Mouse (Mus musculus) cerebellum, postnatal 14 days (tissue): ENCODE data around the gene Traf2.
A peak's percentile ranks its signal among the peaks of the same experiment; 100 is the strongest.
"Not testable (repeated sequence)": the region's sequence is repeated elsewhere in the genome, so short reads cannot be mapped to it uniquely, and the experiment has no call there.

ENCODE experiments used
- DNase-seq, 2 experiments: peaks; one replicate each; pipeline ENCODE4 v3.0.0; 2021; ENCODE audit warnings: mixed read lengths in 2 of 2

Gene Traf2

GRCm38 (mm10) chr2:25575432-25576027, 28.8 kb upstream of the Traf2 start:
- peak; percentile 70 to 84 for DNase-seq

- DNase-seq, result peak; percentile 95 to 97
These were observed 28.1 kb upstream of the Traf2 start, which contains the start of the genes Mamdc4 and Phpt1 for GRCm38 (mm10) chr2:25574579-25575431. Gene Mamdc4 (minus strand): TSS chr2:25574845. Gene Phpt1 (minus strand): TSS chr2:25575224.

- no peak for DNase-seq
These were observed 27.4 kb upstream of the Traf2 start for GRCm38 (mm10) chr2:25574136-25574535.

GRCm38 (mm10) chr2:25573068-25573467, 26.3 kb upstream of the Traf2 start:
- peak in 1 of 2 experiments; percentile 25 for DNase-seq

GRCm38 (mm10) chr2:25571221-25571620, 24.5 kb upstream of the Traf2 start:
- no peak for DNase-seq

GRCm38 (mm10) chr2:25569323-25569722, 22.6 kb upstream of the Traf2 start:
- no peak for DNase-seq

- DNase-seq, result no peak
These were observed 21.8 kb upstream of the Traf2 start for GRCm38 (mm10) chr2:25568473-25569019.

GRCm38 (mm10) chr2:25566558-25566957, 19.8 kb upstream of the Traf2 start:
- peak in 1 of 2 experiments; percentile 26 for DNase-seq

GRCm38 (mm10) chr2:25565741-25566140, 19.0 kb upstream of the Traf2 start:
- no peak for DNase-seq

- peak; percentile 63 to 68 for DNase-seq
These were observed 15.2 kb upstream of the Traf2 start for GRCm38 (mm10) chr2:25561946-25562345.

- DNase-seq, result no peak
These were observed 13.8 kb upstream of the Traf2 start for GRCm38 (mm10) chr2:25560551-25560950.

- no peak for DNase-seq
These were observed 12.0 kb upstream of the Traf2 start for GRCm38 (mm10) chr2:25558774-25559173.

- DNase-seq, result no peak
These were observed 11.2 kb upstream of the Traf2 start for GRCm38 (mm10) chr2:25557964-25558360.

GRCm38 (mm10) chr2:25557221-25557963, 10.7 kb upstream of the Traf2 start, which contains the start of gene Edf1:
Gene Edf1 (plus strand): TSS chr2:25557847.
- DNase-seq, result peak; percentile 95 to 96

GRCm38 (mm10) chr2:25556296-25556695, 9.6 kb upstream of the Traf2 start:
- DNase-seq, result no peak

GRCm38 (mm10) chr2:25555479-25555878, 8.7 kb upstream of the Traf2 start:
- DNase-seq, result not testable (repeated sequence)

- not testable (repeated sequence) for DNase-seq
These were observed 6.5 kb upstream of the Traf2 start for GRCm38 (mm10) chr2:25553171-25553786.

GRCm38 (mm10) chr2:25551186-25551585, 4.4 kb upstream of the Traf2 start:
- peak; percentile 77 to 83 for DNase-seq

GRCm38 (mm10) chr2:25549021-25549991, 2.6 kb upstream of the Traf2 start:
- no peak for DNase-seq

- DNase-seq, result no peak
These were observed 537 bp downstream of the Traf2 start for GRCm38 (mm10) chr2:25545996-25546810.
